ENCODE assay signal across 10 mouse cellular contexts in the genomic region with DNA sequence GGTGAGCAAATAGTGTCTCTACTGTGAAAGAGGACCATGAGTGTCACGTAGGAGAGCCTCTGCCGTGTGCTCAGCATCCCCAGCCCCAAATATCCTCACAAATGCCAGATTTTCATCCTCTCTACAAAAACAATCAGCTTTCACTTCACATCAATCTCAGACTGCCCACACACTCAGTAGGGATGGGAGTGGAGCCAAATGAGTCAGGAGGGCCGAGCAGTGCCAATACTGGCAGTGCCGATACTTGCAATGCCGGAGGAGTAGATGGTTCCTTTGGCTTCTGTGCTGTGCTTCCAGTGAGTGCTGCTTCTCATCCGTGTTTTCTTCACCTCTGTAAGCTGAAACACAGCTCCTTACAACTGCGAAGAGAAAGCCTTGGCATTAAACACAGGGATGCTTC.
DNase-seq lines count a peak whose midpoint lies in the region; ATAC-seq and TF ChIP-seq lines count a peak whose summit lies in the region.
"Had no signal": no experiment of that assay in that cellular context is flagged by ENCODE, and none has a peak within 500 bp of the region (broad histone marks: within the 10 kb centered on the region; RNA-seq: fewer than 3 reads in every experiment).

No protein-coding gene starts in this region.

- no peak overlapping the region for H3K4me3 ChIP-seq in heart, embryonic 11.5 days (ENCODE audit: low read depth, low read length)
- H3K4me3 ChIP-seq in cerebellum, adult 2 months (replicated peaks; ENCODE audit: insufficient read depth, low read depth, low read length) = peak overlapping the region; percentile 12

- no peaks in the 10 kb centered on the region for H3K36me3 ChIP-seq in heart, embryonic 11.5 days (ENCODE audit: control insufficient read depth, insufficient read depth, low read length)

- H3K4me1 ChIP-seq in heart, embryonic 11.5 days (ENCODE audit: control insufficient read depth, insufficient read depth, low read length) = peaks cover 6% of the 10 kb centered on the region; the same call in 1 of the 2 replicates
- H3K4me1 ChIP-seq in cerebellum, adult 2 months (ENCODE audit: control insufficient read depth, insufficient read depth, low read length) = peaks cover 9% of the 10 kb centered on the region

- DNase-seq in heart, postnatal 4 days = peak; percentile 33
- DNase-seq in adipocyte (ENCODE audit: low spot score) = peak; percentile 86
- DNase-seq in cerebellum, adult 2 months = peak; percentile 66 to 78
- DNase-seq in layer of hippocampus, adult 8-10 months (ENCODE audit: low spot score in 2 of 2) = peak; percentile 49 to 60
- DNase-seq in kidney, adult 9 months = no peak
- DNase-seq in testis, postnatal 10 days (ENCODE audit: low spot score) = no peak
- DNase-seq in c-Kit-positive CD71-positive TER-119-positive erythroid progenitor cells, embryonic 14.5 days (ENCODE audit: low spot score) = no peak
- DNase-seq: lung, embryonic 14.5 days had no signal

- H3K27ac ChIP-seq in heart, embryonic 11.5 days (ENCODE audit: low read depth, low read length) = no peak overlapping the region
- H3K27ac ChIP-seq in cerebellum, adult 2 months (ENCODE audit: insufficient read depth, low read length) = no peak overlapping the region

- TF ChIP-seq CTCF in cerebellum, adult 2 months (IDR thresholded peaks at IDR 0.05; ENCODE audit: borderline replicate concordance, insufficient read depth, low read depth, low read length) = no peak

- no peaks in the 10 kb centered on the region for H3K9me3 ChIP-seq in heart, embryonic 11.5 days (replicated peaks; ENCODE audit: control insufficient read depth, low read length)

- no peak for TF ChIP-seq POLR2A in cerebellum, adult 2 months (IDR thresholded peaks at IDR 0.05; ENCODE audit: borderline replicate concordance, insufficient read depth, low read length)

- no peak for ATAC-seq in heart, embryonic 11.5 days (replicated peaks; ENCODE audit: insufficient number of reproducible peaks, low FRiP score, low TSS enrichment)

- WGBS in heart, embryonic 11.5 days (ENCODE audit: insufficient replicate concordance) = 76% methylated on average over 7 of the region's 7 CpGs
- WGBS in cerebellum, adult 2 months = 13% methylated on average over 7 of the region's 7 CpGs

- H3K4me2 ChIP-seq in heart, embryonic 11.5 days = no peak overlapping the region
- H3K4me2 ChIP-seq: lung, embryonic 14.5 days had no signal

- no peaks in the 10 kb centered on the region for H3K27me3 ChIP-seq in heart, embryonic 11.5 days (ENCODE audit: control insufficient read depth, insufficient read depth, low read length)
- no peaks in the 10 kb centered on the region for H3K27me3 ChIP-seq in cerebellum, adult 2 months (ENCODE audit: control insufficient read depth, insufficient read depth, low read length)
- H3K27me3 ChIP-seq: CH12.LX had no signal

- H3K9ac ChIP-seq in heart, embryonic 11.5 days (ENCODE audit: low read depth, low read length) = no peak overlapping the region
- H3K9ac ChIP-seq: lung, embryonic 14.5 days had no signal

Comparison
In these comparisons a context has a peak if more than half of its experiments do, and no peak if none do; other contexts are left out.
1. DNase-seq: peak in heart, postnatal 4 days (single experiment), adipocyte (single experiment), cerebellum, adult 2 months (2 of 2) and layer of hippocampus, adult 8-10 months (2 of 2); none in kidney, adult 9 months (single experiment), testis, postnatal 10 days (single experiment) and c-Kit-positive CD71-positive TER-119-positive erythroid progenitor cells, embryonic 14.5 days (single experiment).